Mouse (Mus musculus): Measurements from ENCODE around the gene Vwa5b2. TPM values are rescaled to one million over a fixed set of nuclear protein-coding genes. Genes with fewer than 3 reads are reported as not detected.

Gene Vwa5b2
- polyA plus RNA-seq, 1 experiment, result 102 TPM

- Histone ChIP-seq H3K27ac (ENCODE audit: insufficient read depth, low read length) (no peak overlapping the region), H3K4me3 (ENCODE audit: insufficient read depth, low read length) (peak overlapping the region; percentile 69), H3K4me1 (ENCODE audit: control insufficient read depth, insufficient read depth, low read length) (no peaks in the 10 kb centered on the region)
- TF ChIP-seq POLR2A (IDR thresholded peaks at IDR 0.05; ENCODE audit: extremely low read depth, insufficient read depth, low read length), result no peak
- no peak for TF ChIP-seq CTCF (IDR thresholded peaks at IDR 0.05; ENCODE audit: extremely low read depth, insufficient read depth, low read length)
Observed at GRCm38 (mm10) chr16:20621991-20622685, 32.9 kb downstream of the Vwa5b2 start.

- no peak overlapping the region for H3K27ac ChIP-seq (ENCODE audit: insufficient read depth, low read length)
Observed at GRCm38 (mm10) chr16:20623211-20623610, 33.9 kb downstream of the Vwa5b2 start.

GRCm38 (mm10) chr16:20628871-20629391 lies 39.7 kb downstream of the Vwa5b2 start:
- TF ChIP-seq CTCF (IDR thresholded peaks at IDR 0.05; ENCODE audit: extremely low read depth, insufficient read depth, low read length) (no peak), POLR2A (IDR thresholded peaks at IDR 0.05; ENCODE audit: extremely low read depth, insufficient read depth, low read length) (no peak)
- Histone ChIP-seq H3K4me3 (ENCODE audit: insufficient read depth, low read length) (peak overlapping the region; percentile 64; the same call in 1 of the 2 replicates), H3K27ac (ENCODE audit: insufficient read depth, low read length) (no peak overlapping the region), H3K4me1 (ENCODE audit: control insufficient read depth, insufficient read depth, low read length) (peaks cover 1% of the 10 kb centered on the region; the same call in 1 of the 2 replicates)

More at GRCm38 (mm10) chr16:20623211-20623610, 33.9 kb downstream of the Vwa5b2 start:
- TF ChIP-seq POLR2A (IDR thresholded peaks at IDR 0.05; ENCODE audit: extremely low read depth, insufficient read depth, low read length), result no peak
- no peak for TF ChIP-seq CTCF (IDR thresholded peaks at IDR 0.05; ENCODE audit: extremely low read depth, insufficient read depth, low read length)
- no peaks in the 10 kb centered on the region for H3K4me1 ChIP-seq (ENCODE audit: control insufficient read depth, insufficient read depth, low read length)
- H3K4me3 ChIP-seq (ENCODE audit: insufficient read depth, low read length), result no peak overlapping the region

GRCm38 (mm10) chr16:20629731-20630634 lies 40.7 kb downstream of the Vwa5b2 start, which contains the start of gene Ece2:
Gene Ece2 (plus strand): TSS chr16:20629828.
- no peak for TF ChIP-seq POLR2A (IDR thresholded peaks at IDR 0.05; ENCODE audit: extremely low read depth, insufficient read depth, low read length)
- no peak for TF ChIP-seq CTCF (IDR thresholded peaks at IDR 0.05; ENCODE audit: extremely low read depth, insufficient read depth, low read length)
- Histone ChIP-seq H3K4me3 (ENCODE audit: insufficient read depth, low read length) (peak within 1 kb of the TSS; percentile 64), H3K4me1 (ENCODE audit: control insufficient read depth, insufficient read depth, low read length) (peaks cover 1% of the 10 kb centered on the region; the same call in 1 of the 2 replicates), H3K27ac (ENCODE audit: insufficient read depth, low read length) (peak within 1 kb of the TSS; percentile 42; the same call in 1 of the 2 replicates)

- no peak overlapping the region for H3K27ac ChIP-seq (ENCODE audit: insufficient read depth, low read length)
- TF ChIP-seq POLR2A (IDR thresholded peaks at IDR 0.05; ENCODE audit: extremely low read depth, insufficient read depth, low read length) (no peak), CTCF (IDR thresholded peaks at IDR 0.05; ENCODE audit: extremely low read depth, insufficient read depth, low read length) (no peak)
Observed at GRCm38 (mm10) chr16:20637410-20637809, 48.1 kb downstream of the Vwa5b2 start.

GRCm38 (mm10) chr16:20638367-20638766 lies 49.1 kb downstream of the Vwa5b2 start:
- H3K4me1 ChIP-seq (ENCODE audit: control insufficient read depth, insufficient read depth, low read length), result no peaks in the 10 kb centered on the region; the same call in 1 of the 2 replicates
- H3K4me3 ChIP-seq (ENCODE audit: insufficient read depth, low read length), result no peak overlapping the region
- H3K27ac ChIP-seq (ENCODE audit: insufficient read depth, low read length), result no peak overlapping the region
- no peak for TF ChIP-seq POLR2A (IDR thresholded peaks at IDR 0.05; ENCODE audit: extremely low read depth, insufficient read depth, low read length)

More at GRCm38 (mm10) chr16:20637410-20637809, 48.1 kb downstream of the Vwa5b2 start:
- H3K4me3 ChIP-seq (ENCODE audit: insufficient read depth, low read length), result no peak overlapping the region
- no peaks in the 10 kb centered on the region; the same call in 1 of the 2 replicates for H3K4me1 ChIP-seq (ENCODE audit: control insufficient read depth, insufficient read depth, low read length)

GRCm38 (mm10) chr16:20642161-20642560 lies 52.9 kb downstream of the Vwa5b2 start:
- no peak overlapping the region for H3K4me3 ChIP-seq (ENCODE audit: insufficient read depth, low read length)
- no peak overlapping the region for H3K27ac ChIP-seq (ENCODE audit: insufficient read depth, low read length)
- no peaks in the 10 kb centered on the region; the same call in 1 of the 2 replicates for H3K4me1 ChIP-seq (ENCODE audit: control insufficient read depth, insufficient read depth, low read length)
- TF ChIP-seq POLR2A (IDR thresholded peaks at IDR 0.05; ENCODE audit: extremely low read depth, insufficient read depth, low read length) (no peak), CTCF (IDR thresholded peaks at IDR 0.05; ENCODE audit: extremely low read depth, insufficient read depth, low read length) (peak; percentile 69)

GRCm38 (mm10) chr16:20643911-20644310 lies 54.6 kb downstream of the Vwa5b2 start:
- TF ChIP-seq CTCF (IDR thresholded peaks at IDR 0.05; ENCODE audit: extremely low read depth, insufficient read depth, low read length), result no peak
- no peak for TF ChIP-seq POLR2A (IDR thresholded peaks at IDR 0.05; ENCODE audit: extremely low read depth, insufficient read depth, low read length)
- Histone ChIP-seq H3K27ac (ENCODE audit: insufficient read depth, low read length) (no peak overlapping the region), H3K4me1 (ENCODE audit: control insufficient read depth, insufficient read depth, low read length) (no peaks in the 10 kb centered on the region), H3K4me3 (ENCODE audit: insufficient read depth, low read length) (no peak overlapping the region)
